Mouse (Mus musculus): Measurements from ENCODE around the gene Nudt19. TPM values are rescaled to one million over a fixed set of nuclear protein-coding genes. Genes with fewer than 3 reads are reported as not detected.

Nudt19 gene
- polyA plus RNA-seq (2015; fragmentation: Nextera tagmentation; extraction: Ambion mirVana): 91.1 and 95.5 TPM in 2 replicates

DNA sequence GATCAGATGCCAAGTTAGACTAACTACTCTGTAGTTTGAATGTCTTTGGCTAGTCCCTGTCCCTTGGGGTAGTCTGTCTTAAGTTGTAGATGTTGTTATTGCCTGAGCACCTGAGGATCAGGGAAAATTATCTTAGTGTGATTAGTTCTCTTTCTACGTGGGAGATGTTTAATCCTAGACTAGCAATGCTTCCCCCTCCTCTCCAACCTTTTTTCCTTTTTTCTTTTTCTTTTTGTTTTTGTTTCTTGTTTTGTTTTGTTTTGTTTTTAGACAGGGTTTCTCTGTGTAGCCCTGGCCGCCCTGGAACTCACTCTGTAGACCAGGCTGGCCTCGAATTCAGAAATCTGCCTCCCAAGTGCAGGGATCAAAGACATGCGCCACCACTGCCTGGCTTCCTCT is at the start of gene Nudt19:
TSS of gene Nudt19 (minus strand) at position 100 of the 399 bp plus-strand sequence.
- Histone ChIP-seq H3K4me3 (replicated peaks) (peak within 1 kb of the TSS; percentile 79), H3K36me3 (no peaks in the 10 kb centered on the region), H3K4me1 (0 out of 2 replicates have a peak, but pooled peaks cover 16% of the 10 kb centered on the region), H3K4me2 (peak within 1 kb of the TSS; percentile 95), H3K9ac (peak within 1 kb of the TSS; percentile 91), H3K9me3 (no peaks in the 10 kb centered on the region), H3K27ac (peak within 1 kb of the TSS; percentile 97), H3K27me3 (replicated peaks) (no peaks in the 10 kb centered on the region)
- WGBS: 72% methylated on average over 4 of the region's 4 CpGs
- ATAC-seq (ENCODE audit: insufficient read depth, low FRiP score, low read depth): no peak

- Histone ChIP-seq H3K4me2 (no peak overlapping the region), H3K4me3 (replicated peaks) (no peak overlapping the region), H3K27ac (no peak overlapping the region), H3K9me3 (no peaks in the 10 kb centered on the region), H3K9ac (no peak overlapping the region), H3K4me1 (no peaks in the 10 kb centered on the region), H3K27me3 (replicated peaks) (no peaks in the 10 kb centered on the region), H3K36me3 (peaks cover 32% of the 10 kb centered on the region)
- WGBS: 93% methylated on average over 5 of the region's 5 CpGs
- no peak for ATAC-seq (ENCODE audit: insufficient read depth, low FRiP score, low read depth)
Observed at GRCm38 (mm10) chr7:35602766-35603165, 46.7 kb upstream of the Nudt19 start.

DNA sequence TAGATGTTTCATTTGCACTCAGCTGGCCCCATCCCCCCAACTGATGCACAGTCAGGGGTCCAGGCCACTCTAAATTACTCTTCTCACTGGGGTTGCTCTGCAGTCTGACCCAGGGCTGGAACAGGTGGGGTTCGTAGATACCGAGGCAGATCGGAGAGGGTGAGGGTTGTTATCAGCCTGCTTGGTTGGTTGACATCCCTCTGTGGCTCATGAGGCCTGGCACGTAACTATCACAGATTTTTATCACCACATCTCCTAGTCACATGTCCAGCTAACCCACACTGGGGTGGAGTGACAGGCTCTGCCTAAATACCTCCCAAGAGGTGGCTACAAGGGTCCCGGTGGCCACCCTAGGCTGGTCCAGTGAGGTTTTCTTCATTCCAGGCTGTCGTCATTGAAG is 45.0 kb upstream of the Nudt19 start:
- H3K4me3 ChIP-seq (replicated peaks): no peak overlapping the region
- 82% methylated on average over 6 of the region's 6 CpGs for WGBS
- H3K4me2 ChIP-seq: no peak overlapping the region
- H3K27me3 ChIP-seq (replicated peaks): no peaks in the 10 kb centered on the region
- H3K36me3 ChIP-seq: peaks cover 22% of the 10 kb centered on the region
- H3K27ac ChIP-seq: no peak overlapping the region
- no peak for ATAC-seq (ENCODE audit: insufficient read depth, low FRiP score, low read depth)
- H3K9me3 ChIP-seq: no peaks in the 10 kb centered on the region
- no peak overlapping the region for H3K9ac ChIP-seq
- H3K4me1 ChIP-seq: no peaks in the 10 kb centered on the region

GRCm38 (mm10) chr7:35600031-35600430 is 43.9 kb upstream of the Nudt19 start:
- Histone ChIP-seq H3K9me3 (no peaks in the 10 kb centered on the region), H3K4me3 (replicated peaks) (no peak overlapping the region), H3K36me3 (peaks cover 26% of the 10 kb centered on the region), H3K4me2 (no peak overlapping the region), H3K27me3 (replicated peaks) (no peaks in the 10 kb centered on the region), H3K27ac (no peak overlapping the region), H3K9ac (no peak overlapping the region), H3K4me1 (no peaks in the 10 kb centered on the region)
- ATAC-seq (ENCODE audit: insufficient read depth, low FRiP score, low read depth): no peak
- 91% methylated on average over 10 of the region's 10 CpGs for WGBS

GRCm38 (mm10) chr7:35599492-35599891 is 43.4 kb upstream of the Nudt19 start:
- no peak overlapping the region for H3K9ac ChIP-seq
- WGBS: 89% methylated on average over 9 of the region's 9 CpGs
- no peaks in the 10 kb centered on the region for H3K4me1 ChIP-seq
- H3K27me3 ChIP-seq (replicated peaks): no peaks in the 10 kb centered on the region
- no peak overlapping the region for H3K27ac ChIP-seq
- H3K4me3 ChIP-seq (replicated peaks): no peak overlapping the region
- H3K36me3 ChIP-seq: peaks cover 26% of the 10 kb centered on the region
- ATAC-seq (ENCODE audit: insufficient read depth, low FRiP score, low read depth): no peak
- H3K4me2 ChIP-seq: no peak overlapping the region
- no peaks in the 10 kb centered on the region for H3K9me3 ChIP-seq

- Histone ChIP-seq H3K4me2 (no peak overlapping the region), H3K27ac (no peak overlapping the region), H3K27me3 (replicated peaks) (no peaks in the 10 kb centered on the region), H3K4me3 (replicated peaks) (no peak overlapping the region), H3K36me3 (peaks cover 25% of the 10 kb centered on the region), H3K9ac (no peak overlapping the region), H3K4me1 (no peaks in the 10 kb centered on the region), H3K9me3 (no peaks in the 10 kb centered on the region)
- no peak for ATAC-seq (ENCODE audit: insufficient read depth, low FRiP score, low read depth)
- WGBS: 90% methylated on average over 5 of the region's 5 CpGs
Observed at GRCm38 (mm10) chr7:35594311-35594710, 38.2 kb upstream of the Nudt19 start.

DNA sequence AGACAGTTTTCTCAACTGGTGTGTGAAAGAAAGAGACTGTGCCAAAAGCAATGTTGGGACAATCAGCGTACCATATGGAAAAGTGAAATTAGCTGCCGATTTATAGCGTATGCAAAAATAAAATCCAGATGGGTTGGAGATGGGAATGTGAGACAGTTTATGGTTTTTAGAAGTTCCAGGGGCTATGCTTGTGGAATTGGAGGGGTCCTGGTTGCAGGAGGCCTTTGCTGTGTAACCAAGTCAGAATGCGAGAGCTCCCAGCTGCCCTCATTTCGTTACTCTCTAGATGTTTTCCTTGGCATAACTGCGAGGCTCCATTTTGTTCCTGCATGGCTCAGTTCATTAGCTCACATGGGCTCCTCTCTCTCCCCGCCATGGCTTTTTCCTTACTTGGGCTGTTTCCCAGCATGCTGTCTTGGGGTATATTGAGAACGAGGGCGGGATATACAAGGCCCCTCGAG is 34.7 kb upstream of the Nudt19 start:
- 94% methylated on average over 10 of the region's 10 CpGs for WGBS
- Histone ChIP-seq H3K27me3 (replicated peaks) (no peaks in the 10 kb centered on the region), H3K4me2 (no peak overlapping the region), H3K27ac (no peak overlapping the region), H3K4me1 (peaks cover 18% of the 10 kb centered on the region), H3K9ac (no peak overlapping the region), H3K9me3 (no peaks in the 10 kb centered on the region), H3K4me3 (replicated peaks) (no peak overlapping the region), H3K36me3 (peaks cover 22% of the 10 kb centered on the region)
- no peak for ATAC-seq (ENCODE audit: insufficient read depth, low FRiP score, low read depth)

GRCm38 (mm10) chr7:35589485-35589884 is 33.4 kb upstream of the Nudt19 start:
- Histone ChIP-seq H3K27me3 (replicated peaks) (peaks cover 6% of the 10 kb centered on the region), H3K9ac (no peak overlapping the region)
- WGBS: 74% methylated on average over 7 of the region's 7 CpGs

GRCm38 (mm10) chr7:35588680-35589428 is 32.8 kb upstream of the Nudt19 start:
- no peak overlapping the region for H3K9ac ChIP-seq
- H3K4me2 ChIP-seq: no peak overlapping the region
- WGBS: 72% methylated on average over 9 of the region's 9 CpGs
- no peak for ATAC-seq (ENCODE audit: insufficient read depth, low FRiP score, low read depth)
- no peak overlapping the region for H3K27ac ChIP-seq
- H3K9me3 ChIP-seq: no peaks in the 10 kb centered on the region
- H3K36me3 ChIP-seq: peaks cover 21% of the 10 kb centered on the region
- H3K27me3 ChIP-seq (replicated peaks): peaks cover 13% of the 10 kb centered on the region
- peaks cover 23% of the 10 kb centered on the region for H3K4me1 ChIP-seq
- no peak overlapping the region for H3K4me3 ChIP-seq (replicated peaks)

More at GRCm38 (mm10) chr7:35589485-35589884, 33.4 kb upstream of the Nudt19 start:
- Histone ChIP-seq H3K4me2 (no peak overlapping the region), H3K4me1 (peaks cover 20% of the 10 kb centered on the region), H3K4me3 (replicated peaks) (no peak overlapping the region), H3K36me3 (peaks cover 21% of the 10 kb centered on the region), H3K27ac (no peak overlapping the region), H3K9me3 (no peaks in the 10 kb centered on the region)
- no peak for ATAC-seq (ENCODE audit: insufficient read depth, low FRiP score, low read depth)

- H3K4me2 ChIP-seq: 0 out of 2 replicates have a peak overlapping the region, but pooled peaks have one; percentile 16
- WGBS: 47% methylated on average over 5 of the region's 5 CpGs
Observed at GRCm38 (mm10) chr7:35587728-35588127, 31.6 kb upstream of the Nudt19 start.

GRCm38 (mm10) chr7:35586906-35587445 is 30.9 kb upstream of the Nudt19 start:
- 21% methylated on average over 15 of the region's 15 CpGs for WGBS
- Histone ChIP-seq H3K9me3 (no peaks in the 10 kb centered on the region), H3K36me3 (peaks cover 4% of the 10 kb centered on the region; the same call in 1 of the 2 replicates), H3K4me2 (peak overlapping the region; percentile 100), H3K9ac (peak overlapping the region; percentile 68), H3K4me3 (replicated peaks) (peak overlapping the region; percentile 84), H3K4me1 (peaks cover 28% of the 10 kb centered on the region), H3K27me3 (replicated peaks) (peaks cover 19% of the 10 kb centered on the region), H3K27ac (peak overlapping the region; percentile 65; the same call in 1 of the 2 replicates)
- ATAC-seq (ENCODE audit: insufficient read depth, low FRiP score, low read depth): no peak

More at GRCm38 (mm10) chr7:35587728-35588127, 31.6 kb upstream of the Nudt19 start:
- H3K27me3 ChIP-seq (replicated peaks): peaks cover 19% of the 10 kb centered on the region
- ATAC-seq (ENCODE audit: insufficient read depth, low FRiP score, low read depth): no peak
- H3K27ac ChIP-seq: no peak overlapping the region
- peaks cover 10% of the 10 kb centered on the region for H3K36me3 ChIP-seq
- no peaks in the 10 kb centered on the region for H3K9me3 ChIP-seq
- H3K9ac ChIP-seq: no peak overlapping the region
- H3K4me3 ChIP-seq (replicated peaks): no peak overlapping the region
- H3K4me1 ChIP-seq: peaks cover 28% of the 10 kb centered on the region
